Mouse (Mus musculus) MEL (cell line): Measurements from ENCODE around the gene Hoxa11. TPM values are rescaled to one million over a fixed set of nuclear protein-coding genes. Genes with fewer than 3 reads are reported as not detected.

Experiments
- DNase-seq: peaks from one replicate; pipeline ENCODE4 v3.0.0; 2011; ENCODE audit warnings: low read depth, low spot score
- H3K27ac ChIP-seq: 2 replicates; pipeline ENCODE4 v1.5.1; 2012; ENCODE audit warnings: low read depth, mild to moderate bottlenecking, control low read depth, low read length, moderate library complexity; ENCODE audit not compliant: control insufficient read depth
- H3K27me3 ChIP-seq, 2 experiments: fragments of 150-350 bp in 1 of 2; sonication (generic) in 1 of 2; 2 replicates each; pipeline ENCODE4 v1.6.1; 2012; ENCODE audit warnings: low read length in 2 of 2, mild to moderate bottlenecking in 2 of 2, improper control_type of control experiment in 1 of 2, moderate library complexity in 1 of 2; ENCODE audit not compliant: insufficient read depth in 2 of 2, control insufficient read depth in 1 of 2
- H3K36me3 ChIP-seq, 2 experiments: 2 replicates each; pipeline ENCODE4 v1.6.1; 2012 to 2014; ENCODE audit warnings: low read length in 2 of 2, improper control_type of control experiment in 1 of 2, inconsistent platforms in 1 of 2, mild to moderate bottlenecking in 1 of 2; ENCODE audit not compliant: insufficient read depth in 2 of 2, control insufficient read depth in 1 of 2
- H3K4me1 ChIP-seq, 2 experiments: fragments of 150-350 bp in 1 of 2; sonication (generic) in 1 of 2; 2 replicates each; pipeline ENCODE4 v1.6.1; 2012; ENCODE audit warnings: low read length in 2 of 2, improper control_type of control experiment in 1 of 2, mild to moderate bottlenecking in 1 of 2; ENCODE audit not compliant: insufficient read depth in 2 of 2, control insufficient read depth in 1 of 2
- H3K4me3 ChIP-seq, 2 experiments: fragments of 150-350 bp in 1 of 2; sonication (generic) in 1 of 2; 2 replicates each; pipeline ENCODE4 v1.5.1; 2012; ENCODE audit warnings: low read depth in 2 of 2, low read length in 2 of 2, mild to moderate bottlenecking in 2 of 2, moderate library complexity in 2 of 2, control low read depth in 1 of 2, improper control_type of control experiment in 1 of 2; ENCODE audit not compliant: control insufficient read depth in 1 of 2, insufficient read depth in 1 of 2
- H3K79me2 ChIP-seq: 2 replicates; pipeline ENCODE4 v1.6.1; 2012; ENCODE audit warnings: mild to moderate bottlenecking, low read length, moderate library complexity; ENCODE audit not compliant: control insufficient read depth, poor library complexity, insufficient read depth
- H3K9ac ChIP-seq: 2 replicates; pipeline ENCODE4 v1.6.1; 2012; ENCODE audit warnings: low read depth, mild to moderate bottlenecking, control low read depth, low read length, moderate library complexity; ENCODE audit not compliant: control insufficient read depth, poor library complexity, severe bottlenecking
- H3K9me3 ChIP-seq: fragments of 150-350 bp; sonication (generic); replicated peaks from 2 replicates; pipeline ENCODE4 v1.6.1; 2012; ENCODE audit warnings: mild to moderate bottlenecking, low read length, improper control_type of control experiment, moderate library complexity; ENCODE audit not compliant: insufficient read depth
- CHD2 ChIP-seq: IDR thresholded peaks from 2 replicates; pipeline ENCODE4 v1.6.1; 2011; ENCODE audit warnings: low read length, improper control_type of control experiment
- E2F4 ChIP-seq: IDR thresholded peaks from 2 replicates; pipeline ENCODE4 v1.6.1; 2011; ENCODE audit warnings: low read depth, low read length, improper control_type of control experiment, borderline replicate concordance
- ETS1 ChIP-seq: IDR thresholded peaks from 2 replicates; pipeline ENCODE4 v1.6.1; 2012; ENCODE audit warnings: low read depth, mild to moderate bottlenecking, inconsistent platforms, low read length, improper control_type of control experiment, moderate library complexity
- GABPA ChIP-seq: IDR thresholded peaks from 2 replicates; pipeline ENCODE4 v1.6.1; 2012; ENCODE audit warnings: low read depth, mild to moderate bottlenecking, inconsistent platforms, low read length, improper control_type of control experiment, moderate library complexity
- KAT2A ChIP-seq: conservative IDR thresholded peaks from 2 replicates; pipeline ENCODE4 v1.6.1; 2012; ENCODE audit warnings: low read depth, low read length, improper control_type of control experiment, inconsistent platforms
- MAZ ChIP-seq: IDR thresholded peaks from 2 replicates; pipeline ENCODE4 v1.6.1; 2012; ENCODE audit warnings: low read depth, mild to moderate bottlenecking, inconsistent platforms, low read length, improper control_type of control experiment
- MXI1 ChIP-seq: IDR thresholded peaks from 2 replicates; pipeline ENCODE4 v1.6.1; 2011; ENCODE audit warnings: mild to moderate bottlenecking, low read depth, low read length, improper control_type of control experiment
- POLR2A ChIP-seq, 2 experiments: IDR thresholded peaks; 2 replicates each; pipeline ENCODE4 v1.6.1; 2011 to 2012; ENCODE audit warnings: low read length in 2 of 2, mild to moderate bottlenecking in 2 of 2, control low read depth in 1 of 2, improper control_type of control experiment in 1 of 2, low read depth in 1 of 2, moderate library complexity in 1 of 2; ENCODE audit not compliant: control insufficient read depth in 1 of 2, insufficient read depth in 1 of 2, poor library complexity in 1 of 2
- POLR2AphosphoS2 ChIP-seq: IDR thresholded peaks from 2 replicates; pipeline ENCODE4 v1.6.1; 2011; ENCODE audit warnings: low read length, improper control_type of control experiment
- POLR2AphosphoS5 ChIP-seq: IDR thresholded peaks from 2 replicates; pipeline ENCODE4 v1.6.1; 2012; ENCODE audit warnings: low read depth, borderline replicate concordance, mild to moderate bottlenecking, inconsistent platforms, low read length, moderate library complexity, mixed read lengths
- SIN3A ChIP-seq: IDR thresholded peaks from 2 replicates; pipeline ENCODE4 v1.6.1; 2012; ENCODE audit warnings: low read length, improper control_type of control experiment, inconsistent platforms
- TAL1 ChIP-seq: IDR thresholded peaks from 2 replicates; pipeline ENCODE4 v1.6.1; 2012; ENCODE audit warnings: mild to moderate bottlenecking, inconsistent platforms, low read length, moderate library complexity, mixed read lengths
- TBP ChIP-seq: IDR thresholded peaks from 2 replicates; pipeline ENCODE4 v1.8.0; 2011; ENCODE audit warnings: low read depth, low read length, improper control_type of control experiment
- USF1 ChIP-seq: IDR thresholded peaks from 2 replicates; pipeline ENCODE4 v1.6.1; 2014; ENCODE audit warnings: low read depth, mild to moderate bottlenecking, inconsistent platforms, low read length, improper control_type of control experiment, moderate library complexity
- USF2 ChIP-seq, 2 experiments: IDR thresholded peaks; 2 replicates each; pipeline ENCODE4 v1.6.1; 2011 to 2012; ENCODE audit warnings: improper control_type of control experiment in 2 of 2, low read length in 2 of 2, borderline replicate concordance in 1 of 2, inconsistent platforms in 1 of 2, low read depth in 1 of 2, mild to moderate bottlenecking in 1 of 2; ENCODE audit not compliant: insufficient read depth in 1 of 2
- ZKSCAN1 ChIP-seq: IDR thresholded peaks from 2 replicates; pipeline ENCODE4 v1.6.1; 2012; ENCODE audit warnings: low read depth, mild to moderate bottlenecking, inconsistent platforms, low read length, improper control_type of control experiment, moderate library complexity
- polyA plus RNA-seq, 2 experiments: library from polyadenylated mRNA; stranded (reverse) in 1 of 2; unstranded in 1 of 2; fragments of >175 nt in 1 of 2; fragments of >200 nt in 1 of 2; gene quantifications; 2 replicates each; pipeline versions ENCODE4 v1.2.1 to v1.2.4; 2012; ENCODE audit warnings: low replicate concordance in 2 of 2, low read depth in 1 of 2; ENCODE audit not compliant: insufficient read length in 2 of 2, insufficient read depth in 1 of 2, missing spikeins in 1 of 2
- total RNA-seq: library from RNA; depleted of rRNA; stranded (reverse); fragments of 300-350 nt; gene quantifications from 2 replicates; pipeline ENCODE4 v1.2.3, GENCODE M21; 2012

The Hoxa11 gene
- total and polyA plus RNA-seq, 3 experiments, result not detected

DNA sequence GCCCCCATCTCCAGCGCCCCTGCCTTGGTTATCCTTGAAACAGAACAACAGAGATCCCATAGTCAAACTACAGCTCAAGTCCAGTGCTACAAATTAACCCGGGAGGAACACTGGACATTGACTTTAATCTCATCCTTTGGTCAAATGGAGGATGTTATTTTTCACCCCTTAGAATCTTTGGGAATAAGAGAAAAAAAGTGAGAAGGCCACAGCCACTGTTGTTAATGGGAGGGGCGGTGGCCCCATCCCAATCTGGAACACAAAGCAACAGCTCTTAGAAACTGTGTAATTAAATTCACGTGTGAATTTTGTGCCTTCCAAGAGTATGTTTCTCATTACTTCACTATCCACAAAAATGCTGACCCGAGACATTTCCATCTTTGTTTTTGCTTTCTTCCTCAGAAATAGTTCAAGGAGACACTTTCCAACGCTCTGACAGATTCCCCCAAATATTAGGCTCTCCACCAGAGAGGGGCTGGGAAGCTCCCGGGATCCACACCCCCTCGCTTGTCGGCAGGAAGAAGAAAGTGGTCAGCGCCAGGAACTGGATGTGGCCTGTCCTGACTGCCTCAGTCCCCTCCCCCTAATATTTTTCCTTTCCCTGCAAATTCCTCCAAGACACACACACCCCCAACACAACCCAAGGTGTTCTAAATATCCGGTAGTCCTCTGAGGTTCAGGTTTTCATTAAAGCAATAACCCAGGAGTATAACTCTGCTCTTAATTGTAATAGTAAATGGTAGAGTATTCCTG, 18.0 kb downstream of the Hoxa11 start:
- H3K79me2 ChIP-seq, result no peaks in the 10 kb centered on the region
- H3K36me3 ChIP-seq, result no peaks in the 10 kb centered on the region
- no peak overlapping the region for H3K4me3 ChIP-seq
- H3K27me3 ChIP-seq, result no peaks in the 10 kb centered on the region
- no peak for DNase-seq
- no peak overlapping the region for H3K9ac ChIP-seq
- H3K9me3 ChIP-seq, result no peaks in the 10 kb centered on the region
- no peak overlapping the region for H3K27ac ChIP-seq
- H3K4me1 ChIP-seq, result no peaks in the 10 kb centered on the region
- TF ChIP-seq GABPA, result no peak
- no peak for TF ChIP-seq POLR2AphosphoS5
- TF ChIP-seq USF2 (IDR thresholded peaks at IDR 0.05; ENCODE audit: borderline replicate concordance in 1 of 2, insufficient read depth in 1 of 2, low read depth in 1 of 2, low read length in 2 of 2), result no peak
- no peak for TF ChIP-seq KAT2A
- TF ChIP-seq TBP, result no peak
- no peak for TF ChIP-seq E2F4
- TF ChIP-seq CHD2, result no peak
- no peak for TF ChIP-seq TAL1
- no peak for TF ChIP-seq MXI1
- TF ChIP-seq ETS1, result no peak
- no peak for TF ChIP-seq ZKSCAN1
- no peak for TF ChIP-seq SIN3A
- no peak for TF ChIP-seq MAZ
- TF ChIP-seq POLR2AphosphoS2, result no peak
- TF ChIP-seq POLR2A (IDR thresholded peaks at IDR 0.05; ENCODE audit: control insufficient read depth in 1 of 2, insufficient read depth in 1 of 2, low read depth in 1 of 2, low read length in 2 of 2, poor library complexity in 1 of 2), result no peak
- no peak for TF ChIP-seq USF1

DNA sequence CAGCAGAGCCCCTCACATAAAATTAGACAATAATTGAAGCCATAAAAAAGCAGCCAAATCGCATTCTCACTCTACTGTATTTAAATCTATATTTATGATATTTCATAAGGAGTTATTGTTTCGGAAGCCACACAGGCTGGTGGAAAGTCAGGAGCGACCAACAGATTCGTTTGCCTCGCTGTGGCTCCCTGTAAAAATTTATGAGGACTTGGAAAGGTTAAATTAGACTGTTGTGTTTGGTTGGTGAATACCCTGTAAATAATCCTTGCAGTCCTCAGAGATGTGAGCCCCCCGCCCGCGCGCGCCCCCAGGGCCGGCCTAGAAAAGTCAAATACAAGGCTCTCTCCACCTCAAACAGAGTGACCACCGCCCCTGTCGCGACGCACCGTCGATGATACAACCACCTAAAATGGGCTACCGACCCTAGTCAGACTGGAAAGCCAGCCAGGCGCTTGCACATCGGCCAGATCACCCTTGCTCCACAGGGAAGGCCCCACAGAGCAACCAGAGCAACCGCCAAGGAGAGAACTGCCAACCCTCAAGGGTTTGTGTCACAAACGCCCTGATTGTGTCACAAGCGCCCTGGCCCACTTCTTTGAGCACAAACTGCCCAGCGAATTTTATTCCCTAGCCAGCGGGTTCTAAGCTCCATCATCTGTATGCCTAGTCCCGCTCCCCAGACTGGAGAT, 18.9 kb downstream of the Hoxa11 start:
- no peak overlapping the region for H3K27ac ChIP-seq
- no peaks in the 10 kb centered on the region for H3K27me3 ChIP-seq
- no peak overlapping the region for H3K4me3 ChIP-seq
- no peaks in the 10 kb centered on the region for H3K79me2 ChIP-seq
- H3K4me1 ChIP-seq, result no peaks in the 10 kb centered on the region
- H3K36me3 ChIP-seq, result no peaks in the 10 kb centered on the region
- no peak for DNase-seq
- no peaks in the 10 kb centered on the region for H3K9me3 ChIP-seq
- no peak for TF ChIP-seq KAT2A
- H3K9ac ChIP-seq, result no peak overlapping the region
